Mouse (Mus musculus) urinary bladder, adult 2 months (tissue): Measurements from ENCODE around the gene Zyg11b. TPM values are rescaled to one million over a fixed set of nuclear protein-coding genes. Genes with fewer than 3 reads are reported as not detected.
A peak's percentile ranks its signal among the peaks of the same experiment; 100 is the strongest.

Experiments
- DNase-seq: peaks from one replicate; pipeline ENCODE4 v3.0.0; 2022; ENCODE audit warnings: low spot score
- polyA plus RNA-seq: library from polyadenylated mRNA; depleted of rRNA; stranded (reverse); fragments of >200 nt; gene quantifications from 2 replicates; pipeline ENCODE4 v1.2.3, GENCODE M21; 2012; rRNA removed

The Zyg11b gene
- polyA plus RNA-seq: 15.3 and 17.4 TPM in 2 replicates

GRCm38 (mm10) chr4:108300670-108301373 lies at the start of gene Zyg11b:
Gene Zyg11b, minus strand, starts transcription at chr4:108301096.
- peak; percentile 86 for DNase-seq

DNA sequence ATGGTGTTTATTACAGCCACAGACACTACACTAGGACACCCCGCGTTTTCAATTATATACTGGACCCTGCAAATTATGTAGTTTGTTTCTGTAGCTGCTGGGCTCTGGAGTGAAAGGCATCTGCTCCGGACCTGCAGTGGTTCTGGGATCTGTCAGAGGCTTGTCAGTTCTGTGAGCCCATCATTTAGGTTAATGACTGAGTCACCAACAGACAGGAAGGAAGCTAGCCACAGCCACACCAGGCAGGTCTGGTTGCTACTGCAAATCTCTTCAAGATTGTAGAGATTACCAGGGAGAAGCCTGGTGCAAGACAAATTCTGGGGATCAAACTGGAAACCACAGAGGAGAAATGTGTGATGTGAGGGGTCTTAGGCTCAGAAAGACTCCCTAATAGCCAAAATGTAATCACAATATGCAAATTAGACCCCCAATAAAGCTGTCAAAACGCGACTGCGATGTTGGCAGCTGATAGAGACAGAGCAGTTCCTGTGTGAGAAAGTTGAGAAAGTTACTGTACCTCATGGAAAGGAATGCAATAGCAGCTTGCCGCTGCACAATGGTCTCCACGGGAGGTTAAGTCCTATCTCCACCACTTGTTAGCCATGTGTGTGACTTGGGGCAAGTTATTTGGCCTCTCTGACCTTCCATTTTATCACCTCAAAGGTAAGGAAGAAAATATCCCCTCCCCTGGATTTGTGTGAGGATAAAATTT lies 49.1 kb upstream of the Zyg11b start:
- DNase-seq: no peak

GRCm38 (mm10) chr4:108349064-108349463 lies 48.2 kb upstream of the Zyg11b start:
- no peak for DNase-seq

- no peak for DNase-seq
Observed at GRCm38 (mm10) chr4:108348256-108348875, 47.5 kb upstream of the Zyg11b start.

DNA sequence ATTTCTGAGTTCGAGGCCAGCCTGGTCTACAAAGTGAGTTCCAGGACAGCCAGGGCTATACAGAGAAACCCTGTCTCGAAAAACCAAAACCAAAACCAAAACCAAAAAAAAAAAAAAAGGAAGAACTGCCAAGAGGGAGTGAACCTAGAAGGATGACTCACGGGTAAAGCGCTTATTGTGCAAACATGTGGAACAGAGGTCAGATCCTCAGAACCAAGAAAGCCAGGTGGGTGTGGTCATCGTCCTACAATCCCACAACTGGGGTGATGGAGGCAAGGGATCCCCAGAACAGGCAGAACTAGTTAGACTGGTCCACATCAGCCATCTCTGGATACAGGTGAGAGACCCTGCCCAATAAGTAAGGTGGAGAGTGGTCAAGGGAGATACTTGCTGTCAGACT lies 46.2 kb upstream of the Zyg11b start:
- DNase-seq: no peak

- no peak for DNase-seq
Observed at GRCm38 (mm10) chr4:108345826-108346225, 44.9 kb upstream of the Zyg11b start.

- DNase-seq: no peak
Observed at GRCm38 (mm10) chr4:108344631-108345083, 43.8 kb upstream of the Zyg11b start.

DNA sequence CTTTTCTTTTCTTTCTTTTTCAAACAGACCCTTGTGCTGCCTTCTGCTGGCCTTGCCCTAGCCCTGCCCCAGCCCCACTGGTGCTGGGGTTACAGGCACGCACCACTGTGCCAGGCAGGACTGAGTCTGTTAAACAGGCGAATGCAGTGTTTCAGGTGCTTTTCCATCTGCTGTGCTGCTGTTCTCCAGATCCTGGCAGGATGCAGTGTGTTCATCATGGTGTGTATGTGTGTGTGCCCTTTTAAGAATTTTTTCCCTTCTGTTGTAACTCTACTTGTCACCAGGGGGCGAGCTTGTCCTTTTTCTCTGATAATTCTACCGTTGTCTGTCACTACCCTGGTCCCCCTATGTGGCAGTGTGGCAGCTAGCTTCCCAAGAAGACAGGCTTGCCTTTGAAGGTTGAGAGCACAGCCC lies 38.4 kb upstream of the Zyg11b start:
- DNase-seq: no peak

DNA sequence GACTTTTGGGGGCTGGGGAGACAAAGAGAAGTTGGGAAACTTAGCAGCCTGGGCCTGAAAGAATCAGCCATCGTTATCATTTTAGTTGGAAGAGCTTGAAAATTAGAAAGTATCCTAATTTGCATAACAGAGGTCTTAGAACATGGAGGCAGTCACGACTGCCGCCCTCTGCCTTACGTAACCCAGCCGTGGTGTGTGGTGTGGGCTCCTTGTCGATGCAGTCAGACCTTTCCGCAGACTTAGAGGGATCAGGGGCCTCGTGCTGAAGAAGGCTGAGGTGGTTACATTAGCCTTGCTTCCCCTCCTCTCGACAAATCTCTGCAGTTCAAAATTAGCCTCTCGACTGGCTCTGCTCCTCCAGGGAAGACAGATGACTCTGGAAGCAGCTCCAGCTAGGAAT lies 37.9 kb upstream of the Zyg11b start:
- no peak for DNase-seq

- peak; percentile 38 for DNase-seq
Observed at GRCm38 (mm10) chr4:108338321-108338733, 37.4 kb upstream of the Zyg11b start.

GRCm38 (mm10) chr4:108337817-108338216 lies 36.9 kb upstream of the Zyg11b start:
- no peak for DNase-seq

DNA sequence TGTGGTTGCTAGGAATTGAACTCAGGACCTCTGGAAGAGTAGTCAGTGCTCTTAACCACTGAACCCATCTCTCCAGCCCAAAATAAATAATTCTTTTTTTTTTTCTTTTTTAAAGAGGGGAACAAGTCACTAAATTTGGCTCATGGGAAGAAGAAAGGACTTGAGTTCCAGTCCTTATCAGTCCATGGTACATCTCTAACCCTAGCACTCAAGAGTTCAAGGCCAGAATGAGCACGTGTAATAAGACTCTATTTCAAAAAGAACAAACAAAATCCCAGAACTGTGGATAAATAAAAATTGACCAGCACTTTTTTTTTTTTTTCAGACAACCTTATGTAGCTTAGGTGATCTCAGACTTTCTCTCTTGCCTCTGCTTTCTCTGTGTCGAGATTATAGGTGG lies 35.9 kb upstream of the Zyg11b start:
- no peak for DNase-seq

- no peak for DNase-seq
Observed at GRCm38 (mm10) chr4:108335413-108335812, 34.5 kb upstream of the Zyg11b start.

DNA sequence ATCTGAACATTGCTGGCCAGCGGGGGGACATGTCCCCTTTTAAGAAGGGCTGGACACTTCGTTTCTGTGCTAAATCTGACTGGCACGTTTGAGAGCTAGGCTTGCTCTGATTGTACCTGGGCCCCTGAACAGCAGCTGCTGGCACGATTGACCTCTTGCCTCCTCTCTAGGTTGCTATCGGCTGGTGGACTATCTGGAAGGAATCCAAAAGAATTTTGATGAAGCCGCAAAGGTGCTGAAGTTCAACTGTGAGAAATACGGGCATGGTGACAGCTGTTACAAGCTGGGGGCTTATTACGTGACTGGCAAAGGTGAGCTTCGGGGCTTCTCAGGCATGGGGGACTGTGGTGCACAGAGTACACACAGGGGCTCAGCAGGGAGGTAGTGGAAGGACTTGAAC lies 31.1 kb upstream of the Zyg11b start:
- no peak for DNase-seq

GRCm38 (mm10) chr4:108329840-108330239 lies 28.9 kb upstream of the Zyg11b start:
- no peak for DNase-seq

GRCm38 (mm10) chr4:108327730-108328484 lies 27.0 kb upstream of the Zyg11b start, which contains the start of gene Coa7:
Gene Coa7, plus strand, starts transcription at chr4:108328140.
- peak; percentile 91 for DNase-seq

DNA sequence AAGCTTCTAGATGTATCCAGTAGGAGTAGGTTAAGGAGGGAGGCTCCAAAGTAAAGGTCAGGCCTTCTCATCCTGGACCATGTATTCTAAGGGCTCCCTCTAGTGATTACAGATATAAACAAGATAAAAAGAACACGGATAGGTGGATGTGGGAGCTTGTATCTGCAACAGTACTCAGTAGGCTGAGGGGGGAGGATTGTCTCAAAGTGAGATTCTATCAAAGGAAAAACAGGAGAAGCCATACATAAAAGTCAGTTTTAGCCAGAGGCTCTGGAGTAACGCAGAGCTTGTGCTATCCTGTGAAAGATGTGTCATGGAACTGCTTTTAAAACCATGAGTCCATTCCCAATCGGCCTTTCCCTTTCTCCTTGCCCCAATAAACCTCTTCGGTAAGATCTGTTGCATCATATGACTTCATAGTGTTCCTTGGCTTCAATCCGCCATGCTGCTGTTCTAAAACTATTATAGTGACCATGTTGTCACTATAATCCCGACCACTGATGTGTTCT lies 26.2 kb upstream of the Zyg11b start:
- no peak for DNase-seq

- DNase-seq: no peak
Observed at GRCm38 (mm10) chr4:108323588-108323987, 22.7 kb upstream of the Zyg11b start.

DNA sequence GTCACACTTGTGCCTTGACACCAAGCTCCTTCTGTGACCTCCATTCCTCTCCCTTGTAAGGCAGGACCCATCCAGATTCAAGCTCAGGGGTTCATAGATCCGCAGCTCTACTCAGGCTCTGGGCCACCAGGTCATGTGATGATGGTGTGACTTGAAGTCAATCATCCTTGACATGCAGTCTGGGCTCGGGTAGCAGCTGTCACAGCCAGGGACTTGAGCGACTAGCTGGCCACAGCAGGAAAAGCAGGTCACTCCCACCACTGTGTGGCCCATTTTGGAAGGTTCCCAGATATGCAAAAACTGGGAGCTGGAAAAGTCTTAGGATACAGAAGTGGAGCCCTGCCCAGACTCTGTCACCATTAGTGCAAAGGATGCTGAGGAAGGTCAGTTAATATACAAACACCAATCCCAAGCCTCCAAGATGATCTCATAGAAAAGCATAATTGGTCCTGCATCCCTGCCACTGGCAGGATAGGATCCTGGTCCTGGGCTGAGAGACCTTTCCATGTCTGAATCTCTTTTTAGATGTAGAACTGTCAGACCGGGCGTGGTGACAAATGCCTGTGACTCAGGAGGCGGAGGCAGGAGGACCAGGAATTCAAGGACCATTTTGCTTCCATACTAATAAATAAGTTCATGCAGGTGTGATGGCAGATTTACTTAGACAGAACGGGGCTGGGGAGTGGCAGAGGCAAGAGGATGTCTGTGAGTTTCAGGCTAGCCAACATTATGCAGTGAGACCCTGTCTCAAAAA lies 19.9 kb upstream of the Zyg11b start:
- DNase-seq: no peak

GRCm38 (mm10) chr4:108319747-108320146 lies 18.9 kb upstream of the Zyg11b start:
- DNase-seq: no peak
